Mouse (Mus musculus) hindbrain, embryonic 14.5 days (tissue): ENCODE measurements around the gene Dchs2. TPM values are rescaled to one million over a fixed set of nuclear protein-coding genes. Genes with fewer than 3 reads are reported as not detected.

Experiments
- ATAC-seq: fragments of 200-750 bp; cut with Nextera tagmentation; 2 replicates; pipeline ENCODE4 v1.8.0; 2017; ENCODE audit warnings: moderate number of reproducible peaks, mild to moderate bottlenecking, moderate TSS enrichment, moderate library complexity; ENCODE audit not compliant: low FRiP score
- DNase-seq: peaks from one replicate; pipeline ENCODE4 v3.0.0-alpha.2; 2015; ENCODE audit warnings: low spot score
- H3K27ac ChIP-seq: fragments of 300-500 bp; sonication (generic); 2 replicates; pipeline ENCODE4 v1.5.1; 2014; ENCODE audit warnings: mild to moderate bottlenecking, moderate library complexity
- H3K27me3 ChIP-seq: fragments of 300-500 bp; sonication (generic); 2 replicates; pipeline ENCODE4 v1.6.1; 2014; ENCODE audit warnings: mild to moderate bottlenecking, low read length, mixed read lengths; ENCODE audit not compliant: control insufficient read depth, insufficient read depth
- H3K36me3 ChIP-seq: fragments of 300-500 bp; sonication (generic); replicated peaks from 2 replicates; pipeline ENCODE4 v1.6.1; 2014; ENCODE audit not compliant: control insufficient read depth, insufficient read depth
- H3K4me1 ChIP-seq: fragments of 300-500 bp; sonication (generic); replicated peaks from 2 replicates; pipeline ENCODE4 v1.6.1; 2014; ENCODE audit warnings: antibody characterized with exemption, low read length, mixed read lengths; ENCODE audit not compliant: control insufficient read depth, insufficient read depth
- H3K4me2 ChIP-seq: fragments of 300-500 bp; sonication (generic); replicated peaks from 2 replicates; pipeline ENCODE4 v1.6.1; 2014; ENCODE audit warnings: mild to moderate bottlenecking, moderate library complexity
- H3K4me3 ChIP-seq: fragments of 300-500 bp; sonication (generic); replicated peaks from 2 replicates; pipeline ENCODE4 v1.5.1; 2014; ENCODE audit warnings: mild to moderate bottlenecking, low read length
- H3K9ac ChIP-seq: fragments of 300-500 bp; sonication (generic); 2 replicates; pipeline ENCODE4 v1.6.1; 2014
- H3K9me3 ChIP-seq: fragments of 300-500 bp; sonication (generic); 2 replicates; pipeline ENCODE4 v1.6.1; 2016; ENCODE audit warnings: low read length; ENCODE audit not compliant: control insufficient read depth
- whole genome bisulfite sequencing: fragments of 180-500 bp; shearing (Covaris S2); extraction: QIAGEN DNeasy Blood & Tissue Kit; methylation state at CpG from one replicate; pipeline ENCODE4 v1.1.7; 2014; 5-methylcytosine and 5-hydroxymethylcytosine counted together
- polyA plus RNA-seq: library from polyadenylated mRNA; unstranded; fragments of >200 nt; fragmentation: Nextera tagmentation; extraction: Ambion mirVana; gene quantifications from 2 replicates; pipeline ENCODE4 v1.2.1, GENCODE M21; 2014

Dchs2 gene
- polyA plus RNA-seq, 1 experiment from 2014 or later, result 2.1 TPM

DNA sequence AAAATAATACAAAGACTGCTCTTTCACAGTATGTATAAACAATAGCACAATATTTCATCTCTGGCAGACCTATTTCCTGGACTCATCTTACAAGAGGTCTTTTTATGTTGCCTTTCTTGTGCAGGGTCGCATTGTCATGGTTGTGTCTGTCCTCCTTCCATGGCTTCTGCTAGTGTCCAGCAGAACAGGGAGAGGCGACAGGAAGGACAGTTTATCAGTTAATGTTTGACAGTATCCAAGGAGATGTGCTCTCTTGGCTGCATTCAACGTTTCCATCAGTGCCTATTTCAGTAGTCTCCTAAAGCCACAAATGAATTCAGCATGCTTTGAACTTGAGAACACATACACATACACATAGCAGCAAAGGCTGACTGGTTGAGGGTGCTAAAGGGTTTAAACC, 17.9 kb downstream of the Dchs2 start:
- Histone ChIP-seq H3K4me1 (peaks cover 8% of the 10 kb centered on the region), H3K4me2 (no peak overlapping the region), H3K9me3 (no peaks in the 10 kb centered on the region), H3K27me3 (no peaks in the 10 kb centered on the region), H3K9ac (no peak overlapping the region), H3K4me3 (no peak overlapping the region), H3K27ac (no peak overlapping the region), H3K36me3 (no peaks in the 10 kb centered on the region)
- 61% methylated on average over 3 of the region's 3 CpGs for WGBS
- no peak for ATAC-seq
- no peak for DNase-seq

DNA sequence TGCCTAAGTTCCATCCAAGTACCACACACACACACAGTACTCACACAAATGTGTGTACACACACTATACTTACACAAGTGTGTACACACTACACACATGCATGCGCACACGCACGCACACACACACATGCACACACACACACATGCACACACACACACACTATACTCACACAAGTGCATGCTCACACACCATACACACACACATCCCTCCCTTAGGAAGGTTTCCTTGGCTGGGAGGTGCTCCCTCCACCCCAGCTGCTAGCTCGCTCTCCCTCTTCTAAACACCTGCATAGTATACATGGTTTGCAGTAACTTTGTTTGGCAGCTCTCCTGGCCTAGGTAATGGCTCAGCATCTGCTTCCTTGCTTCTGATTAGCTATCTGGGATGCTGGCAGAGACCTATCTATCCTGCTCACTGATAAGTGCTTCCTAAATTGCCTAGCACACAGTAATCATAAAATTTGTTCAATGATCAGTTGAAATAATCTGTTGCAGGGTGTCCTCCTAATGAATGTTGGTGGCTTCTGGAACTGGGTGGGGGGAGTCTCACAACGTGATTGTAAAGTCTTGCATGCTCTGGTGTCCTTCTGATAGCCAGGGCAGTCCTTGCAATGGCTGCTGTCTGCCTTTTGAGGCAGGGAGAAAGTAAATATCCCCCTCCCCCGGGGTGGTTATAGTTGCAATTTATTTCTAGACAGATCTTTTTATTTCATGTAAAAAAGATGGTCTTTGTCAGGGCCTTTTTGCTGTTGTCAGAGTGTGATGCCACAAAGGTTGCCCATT, 19.7 kb downstream of the Dchs2 start:
- Histone ChIP-seq H3K4me1 (peaks cover 8% of the 10 kb centered on the region), H3K27ac (peak overlapping the region; percentile 43), H3K36me3 (no peaks in the 10 kb centered on the region), H3K9me3 (no peaks in the 10 kb centered on the region), H3K9ac (peak overlapping the region; percentile 12; the same call in 1 of the 2 replicates), H3K4me2 (no peak overlapping the region), H3K27me3 (no peaks in the 10 kb centered on the region), H3K4me3 (no peak overlapping the region)
- DNase-seq, result no peak
- peak; percentile 48; the same call in 1 of the 2 replicates for ATAC-seq
- WGBS, result 67% methylated on average over 6 of the region's 6 CpGs

DNA sequence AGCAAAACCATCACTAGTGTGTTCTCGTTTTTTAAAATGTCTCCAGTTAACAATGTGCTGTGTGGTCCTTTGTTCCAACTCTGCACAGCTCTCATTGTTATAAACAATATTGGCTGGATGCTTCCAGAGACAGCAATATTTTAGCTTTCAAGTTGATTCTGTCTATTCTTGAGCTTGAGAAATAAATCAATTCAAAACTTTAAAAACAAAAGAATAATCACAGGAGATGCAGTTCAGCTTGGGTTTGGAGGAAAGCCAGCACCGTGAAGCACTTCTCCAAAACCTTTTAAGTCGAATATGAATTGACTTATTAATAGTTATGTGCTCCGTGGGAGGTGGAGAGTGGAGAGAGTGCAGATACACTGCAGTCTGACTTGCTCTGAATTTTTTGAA, 20.3 kb downstream of the Dchs2 start:
- Histone ChIP-seq H3K4me3 (no peak overlapping the region), H3K27me3 (no peaks in the 10 kb centered on the region), H3K4me1 (peaks cover 8% of the 10 kb centered on the region), H3K27ac (peak overlapping the region; percentile 43; the same call in 1 of the 2 replicates), H3K9ac (peak overlapping the region; percentile 12; the same call in 1 of the 2 replicates), H3K36me3 (no peaks in the 10 kb centered on the region), H3K4me2 (no peak overlapping the region), H3K9me3 (no peaks in the 10 kb centered on the region)
- DNase-seq, result no peak
- 12% methylated on average over 4 of the region's 4 CpGs for WGBS
- no peak for ATAC-seq

DNA sequence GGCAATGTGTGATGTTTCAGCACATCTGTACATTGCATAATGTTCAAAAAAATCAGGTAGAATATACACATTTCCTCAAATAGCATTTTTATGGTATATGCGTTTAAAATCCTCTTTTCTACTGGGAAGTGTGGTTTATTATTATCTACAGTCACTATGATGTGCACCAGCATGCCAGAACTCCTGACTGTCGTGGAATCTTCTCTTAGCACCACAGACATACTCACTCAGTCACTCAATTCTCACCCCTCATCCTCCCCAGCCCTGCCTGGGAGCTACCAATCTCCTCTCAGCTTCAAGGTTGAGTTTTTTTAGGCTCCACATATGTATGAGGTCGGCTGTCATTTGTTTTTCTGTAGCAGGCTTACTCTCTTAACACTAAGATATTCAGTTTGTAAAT, 20.8 kb downstream of the Dchs2 start:
- Histone ChIP-seq H3K4me3 (no peak overlapping the region), H3K27ac (no peak overlapping the region), H3K9ac (no peak overlapping the region), H3K27me3 (no peaks in the 10 kb centered on the region), H3K4me1 (peaks cover 8% of the 10 kb centered on the region), H3K4me2 (no peak overlapping the region), H3K9me3 (no peaks in the 10 kb centered on the region), H3K36me3 (no peaks in the 10 kb centered on the region)
- 62% methylated on average over 3 of the region's 3 CpGs for WGBS
- no peak for DNase-seq
- ATAC-seq, result no peak

DNA sequence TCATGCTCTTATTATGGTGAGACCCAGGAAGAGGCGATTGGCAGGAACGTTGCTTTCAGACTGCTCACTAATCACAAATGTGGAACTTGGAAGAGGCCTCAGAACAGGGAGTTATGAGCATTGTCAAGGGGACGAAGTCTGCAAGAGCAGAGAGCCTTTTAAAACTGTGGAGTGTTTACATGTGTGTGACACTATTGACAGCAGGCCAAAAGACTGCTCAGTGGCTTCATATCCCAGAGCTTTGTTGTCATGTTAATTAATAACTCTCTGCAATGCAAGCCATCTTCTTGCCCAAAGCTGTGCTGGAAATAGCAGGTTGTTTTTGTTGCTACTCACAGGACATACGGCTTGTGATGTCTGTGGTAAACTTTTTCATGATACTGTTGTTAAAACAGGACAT, 27.9 kb downstream of the Dchs2 start:
- no peaks in the 10 kb centered on the region for H3K36me3 ChIP-seq
- ATAC-seq (peak; percentile 68; the same call in 1 of the 2 replicates), DNase-seq (no peak)
- no peaks in the 10 kb centered on the region for H3K9me3 ChIP-seq
- H3K27me3 ChIP-seq, result no peaks in the 10 kb centered on the region
- H3K4me3 ChIP-seq, result no peak overlapping the region
- no peak overlapping the region for H3K9ac ChIP-seq
- peaks cover 9% of the 10 kb centered on the region for H3K4me1 ChIP-seq
- H3K27ac ChIP-seq, result no peak overlapping the region
- no peak overlapping the region for H3K4me2 ChIP-seq
- 23% methylated on average over 4 of the region's 4 CpGs for WGBS

DNA sequence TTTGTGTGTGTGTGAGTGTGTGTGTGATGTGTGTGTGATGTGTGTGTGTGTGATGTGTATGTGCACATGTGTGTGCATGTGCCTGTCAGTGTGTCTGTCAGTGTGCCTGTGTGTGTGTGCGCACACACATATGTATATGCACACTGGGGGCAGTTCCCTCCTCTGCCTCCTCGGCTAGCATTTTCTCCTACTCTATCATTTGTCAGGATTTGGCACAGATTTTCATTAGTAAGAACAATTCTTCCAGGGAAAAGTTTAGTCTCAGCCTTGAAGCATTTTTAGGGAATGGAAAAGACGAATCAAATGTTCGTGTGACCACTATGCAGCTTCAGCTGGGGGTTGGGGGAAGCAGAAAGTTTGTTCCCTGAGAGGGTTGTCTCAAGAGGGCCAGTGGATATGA, 28.4 kb downstream of the Dchs2 start:
- 73% methylated on average over 4 of the region's 4 CpGs for WGBS
- no peaks in the 10 kb centered on the region for H3K27me3 ChIP-seq
- no peak overlapping the region for H3K9ac ChIP-seq
- no peak overlapping the region for H3K27ac ChIP-seq
- DNase-seq, result no peak
- H3K36me3 ChIP-seq, result no peaks in the 10 kb centered on the region
- no peak overlapping the region for H3K4me2 ChIP-seq
- peaks cover 9% of the 10 kb centered on the region for H3K4me1 ChIP-seq
- H3K4me3 ChIP-seq, result no peak overlapping the region
- H3K9me3 ChIP-seq, result no peaks in the 10 kb centered on the region
- ATAC-seq, result no peak

DNA sequence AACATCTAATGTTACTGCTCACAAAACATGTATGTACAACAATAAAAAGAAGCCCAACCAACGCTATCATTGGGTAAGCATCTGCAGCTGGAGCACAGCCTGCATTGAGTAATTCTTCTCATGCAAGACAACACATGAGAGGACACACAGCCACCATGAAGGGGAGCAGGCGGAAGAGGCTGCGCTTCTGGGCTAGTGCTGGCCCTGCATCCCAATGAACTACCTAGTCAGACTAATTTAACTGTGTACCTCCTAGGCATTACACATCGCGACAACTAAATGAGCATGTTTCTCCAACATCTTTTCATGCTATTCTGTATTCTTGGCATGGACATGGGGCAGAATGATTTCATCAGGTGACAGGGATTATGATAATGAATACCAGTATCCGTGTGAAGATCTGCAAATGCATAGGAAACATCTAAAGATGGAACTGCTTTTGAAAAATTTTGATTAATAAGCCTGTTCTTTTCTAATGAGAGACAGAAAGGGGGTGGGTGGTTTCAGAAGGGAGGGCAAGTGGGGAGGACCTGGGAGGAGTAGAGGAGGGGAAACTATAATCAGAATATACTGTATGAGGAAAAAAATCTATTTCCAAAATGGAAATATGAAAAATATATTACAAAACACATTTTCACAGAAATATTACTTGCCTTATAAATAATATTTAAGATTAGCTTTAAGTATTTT, 33.9 kb downstream of the Dchs2 start:
- ATAC-seq, result peak; percentile 70; the same call in 1 of the 2 replicates
- Histone ChIP-seq H3K4me3 (no peak overlapping the region), H3K4me1 (no peaks in the 10 kb centered on the region), H3K9ac (no peak overlapping the region; the same call in 1 of the 2 replicates), H3K9me3 (no peaks in the 10 kb centered on the region), H3K4me2 (no peak overlapping the region), H3K27ac (no peak overlapping the region), H3K27me3 (no peaks in the 10 kb centered on the region), H3K36me3 (no peaks in the 10 kb centered on the region)
- no peak for DNase-seq
- 49% methylated on average over 6 of the region's 6 CpGs for WGBS

DNA sequence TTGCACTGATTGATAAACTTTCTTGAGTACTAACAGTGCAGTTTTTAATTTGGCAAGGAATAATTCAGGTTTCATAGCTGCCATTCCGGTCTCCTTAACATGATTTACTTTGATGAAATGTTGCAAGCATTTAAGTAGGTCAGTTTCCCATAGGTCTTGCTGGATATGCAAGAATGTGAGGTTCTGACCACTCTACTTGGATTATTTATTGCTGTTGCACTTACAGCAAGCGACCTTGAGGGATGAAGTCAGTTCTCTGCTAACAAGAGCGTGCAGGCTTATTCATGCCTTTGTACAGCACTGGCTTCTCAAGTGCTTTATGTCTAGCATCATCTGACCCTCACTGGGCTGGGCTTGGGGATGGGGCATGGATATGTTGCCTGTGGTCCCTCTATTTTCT, 35.9 kb downstream of the Dchs2 start:
- H3K9ac ChIP-seq, result no peak overlapping the region
- no peak overlapping the region for H3K4me2 ChIP-seq
- no peaks in the 10 kb centered on the region for H3K4me1 ChIP-seq
- 95% methylated on average over 3 of the region's 3 CpGs for WGBS
- no peak for ATAC-seq
- no peak overlapping the region for H3K27ac ChIP-seq
- no peaks in the 10 kb centered on the region for H3K9me3 ChIP-seq
- no peak overlapping the region for H3K4me3 ChIP-seq
- DNase-seq, result no peak
- no peaks in the 10 kb centered on the region for H3K36me3 ChIP-seq
- no peaks in the 10 kb centered on the region for H3K27me3 ChIP-seq

DNA sequence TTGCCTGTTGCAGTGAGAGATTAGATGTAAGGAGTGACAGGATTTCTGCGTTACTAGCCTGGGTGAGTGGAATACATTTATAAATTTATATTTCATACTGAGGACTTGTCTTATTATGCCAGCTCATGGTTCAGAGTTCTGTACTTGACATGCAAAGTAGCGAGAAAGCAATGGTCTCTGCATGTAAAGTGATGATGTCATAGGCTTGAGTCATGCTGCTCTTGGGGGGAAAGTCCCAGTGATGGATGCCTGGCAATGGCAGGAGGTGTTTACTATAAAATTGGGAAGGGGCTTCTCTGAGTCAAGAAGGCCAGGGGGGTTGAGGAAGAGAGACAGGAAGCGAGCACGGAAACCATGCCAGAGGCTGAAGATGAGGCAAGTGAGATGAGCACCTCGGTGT, 57.8 kb downstream of the Dchs2 start:
- no peak overlapping the region for H3K4me2 ChIP-seq
- DNase-seq (no peak), ATAC-seq (no peak)
- H3K9me3 ChIP-seq, result 0 out of 2 replicates have a peak, but pooled peaks cover under 1% of the 10 kb centered on the region
- H3K27me3 ChIP-seq, result no peaks in the 10 kb centered on the region
- H3K4me1 ChIP-seq, result no peaks in the 10 kb centered on the region
- H3K36me3 ChIP-seq, result no peaks in the 10 kb centered on the region
- WGBS, result 87% methylated on average over 5 of the region's 5 CpGs
- H3K4me3 ChIP-seq, result no peak overlapping the region
- H3K27ac ChIP-seq, result no peak overlapping the region
- no peak overlapping the region for H3K9ac ChIP-seq
